Mouse (Mus musculus): ENCODE data around the gene Pik3cd. TPM values are rescaled to one million over a fixed set of nuclear protein-coding genes. Genes with fewer than 3 reads are reported as not detected.
A peak's percentile ranks its signal among the peaks of the same experiment; 100 is the strongest.

Gene Pik3cd
- polyA plus RNA-seq, 1 experiment = 1.4 TPM

DNA sequence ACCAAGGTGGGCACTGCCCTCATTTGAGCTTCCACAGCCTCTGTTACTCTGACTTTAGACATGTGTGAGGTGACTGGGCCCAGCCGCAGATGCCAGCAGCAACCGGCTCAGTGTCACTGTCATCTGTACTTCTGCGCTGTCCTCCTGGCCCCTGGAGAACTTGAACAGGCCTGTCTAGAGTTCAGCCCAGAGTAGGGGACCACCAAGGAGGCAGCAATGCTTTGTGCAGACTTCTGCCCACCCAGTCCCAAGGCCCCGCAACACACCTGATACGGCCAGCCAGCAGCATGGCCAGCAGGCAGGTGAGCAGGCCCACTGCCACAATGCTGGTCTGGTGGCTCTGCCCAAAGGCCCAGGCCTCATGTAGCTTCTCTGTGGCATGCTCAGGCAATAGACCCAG, 25.3 kb upstream of the Pik3cd start:
- H3K27me3 ChIP-seq (ENCODE audit: control insufficient read depth, insufficient read depth, insufficient read length) = no peaks in the 10 kb centered on the region
- H3K36me3 ChIP-seq (ENCODE audit: control insufficient read depth, insufficient read depth) = no peaks in the 10 kb centered on the region
- H3K4me3 ChIP-seq = no peak overlapping the region
- no peak for TF ChIP-seq USF1 (IDR thresholded peaks at IDR 0.05; ENCODE audit: low read depth)
- TF ChIP-seq MYOD1 (IDR thresholded peaks at IDR 0.05; ENCODE audit: control insufficient read depth in 1 of 3, insufficient read length in 2 of 3, low read depth in 2 of 3) = no peak
- no peak for TF ChIP-seq TCF3 (IDR thresholded peaks at IDR 0.05; ENCODE audit: insufficient read length, low read depth)
- TF ChIP-seq TCF12 (IDR thresholded peaks at IDR 0.05; ENCODE audit: insufficient read depth, poor library complexity, severe bottlenecking) = no peak
- TF ChIP-seq MAX (IDR thresholded peaks at IDR 0.05; ENCODE audit: low read depth) = no peak
- TF ChIP-seq POLR2AphosphoS2 (IDR thresholded peaks at IDR 0.05; ENCODE audit: insufficient read length, low read depth) = no peak
- TF ChIP-seq CEBPB (IDR thresholded peaks at IDR 0.05; ENCODE audit: insufficient read depth, poor library complexity, severe bottlenecking) = no peak
- no peak overlapping the region for H3K4me2 ChIP-seq (ENCODE audit: low read depth)
- no peaks in the 10 kb centered on the region for H3K79me2 ChIP-seq (ENCODE audit: control insufficient read depth, insufficient read depth)
- no peak overlapping the region for H3ac ChIP-seq (ENCODE audit: control insufficient read depth, insufficient read length)

DNA sequence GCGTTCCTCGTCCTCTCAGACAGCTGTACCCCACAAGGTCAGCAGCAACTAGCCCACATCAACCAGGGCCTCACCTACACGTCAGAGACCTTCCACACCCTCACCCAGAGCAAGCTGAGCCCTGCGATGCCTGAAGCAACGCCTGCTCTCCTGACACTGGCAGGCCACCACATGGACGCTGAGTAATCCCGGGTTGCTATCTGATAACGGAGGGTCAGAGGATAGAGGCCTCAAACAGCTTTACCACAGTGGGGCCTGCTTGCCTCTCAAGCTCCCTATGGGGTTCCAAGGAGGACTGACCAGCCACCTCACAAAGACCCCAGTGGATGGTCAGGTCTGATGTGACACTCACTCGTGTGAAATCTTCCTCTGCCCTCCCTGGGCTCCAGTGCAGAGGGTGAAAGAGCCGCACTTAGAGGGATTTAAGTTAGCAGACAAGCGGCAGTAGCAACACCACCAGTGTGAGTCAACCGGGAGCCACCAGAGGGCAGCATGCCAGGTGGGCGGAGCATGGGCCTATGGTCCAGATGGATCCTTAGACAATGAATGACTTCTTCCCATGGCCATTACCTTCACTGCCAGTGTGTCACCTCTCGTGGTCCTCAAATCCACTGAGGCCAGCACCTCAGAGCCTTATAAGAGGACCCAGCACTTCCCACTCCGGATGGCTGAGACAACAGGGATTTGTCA, 23.4 kb upstream of the Pik3cd start:
- no peak overlapping the region for H3K4me3 ChIP-seq
- no peak for TF ChIP-seq MYOG (IDR thresholded peaks at IDR 0.05; ENCODE audit: control insufficient read depth in 1 of 3, insufficient read depth in 1 of 3, insufficient read length in 2 of 3, low read depth in 2 of 3)
- TF ChIP-seq MYOD1 (IDR thresholded peaks at IDR 0.05; ENCODE audit: control insufficient read depth in 1 of 3, insufficient read length in 2 of 3, low read depth in 2 of 3) = peak in 1 of 3 experiments; percentile 17
- H3K79me2 ChIP-seq (ENCODE audit: control insufficient read depth, insufficient read depth) = no peaks in the 10 kb centered on the region
- no peak overlapping the region for H3ac ChIP-seq (ENCODE audit: control insufficient read depth, insufficient read length)
- peak overlapping the region; percentile 27 for H3K4me2 ChIP-seq (ENCODE audit: low read depth)
- no peaks in the 10 kb centered on the region for H3K36me3 ChIP-seq (ENCODE audit: control insufficient read depth, insufficient read depth)
- no peaks in the 10 kb centered on the region for H3K27me3 ChIP-seq (ENCODE audit: control insufficient read depth, insufficient read depth, insufficient read length)

DNA sequence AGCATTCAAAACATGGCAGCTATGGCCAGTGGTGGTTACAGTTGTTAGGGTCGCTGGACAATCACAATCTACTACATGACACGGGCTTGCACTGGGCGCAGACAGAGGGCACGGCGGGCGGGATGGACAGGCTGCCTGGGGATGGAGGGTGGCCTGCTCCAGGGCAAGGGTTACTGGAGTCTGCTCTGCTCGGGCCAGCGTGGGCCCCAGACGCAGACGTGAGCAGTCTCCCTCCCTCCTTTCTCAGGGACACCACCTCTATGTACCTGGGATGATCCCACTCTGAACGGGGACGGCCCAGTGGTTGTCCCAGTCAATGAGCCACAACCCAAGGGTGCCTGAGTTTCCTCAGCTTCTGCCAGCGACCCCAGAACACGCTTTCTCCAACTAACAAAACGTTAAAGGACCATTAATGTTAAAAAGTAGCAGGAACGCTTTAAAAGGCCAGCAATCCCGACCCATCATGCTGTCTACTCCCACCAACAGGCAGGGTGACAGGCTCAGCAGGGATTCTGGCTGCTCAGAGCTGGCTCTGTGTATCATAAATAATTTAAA, 22.6 kb upstream of the Pik3cd start:
- Histone ChIP-seq H3K27me3 (ENCODE audit: control insufficient read depth, insufficient read depth, insufficient read length) (no peaks in the 10 kb centered on the region), H3ac (ENCODE audit: control insufficient read depth, insufficient read length) (no peak overlapping the region), H3K4me3 (no peak overlapping the region), H3K79me2 (ENCODE audit: control insufficient read depth, insufficient read depth) (no peaks in the 10 kb centered on the region), H3K36me3 (ENCODE audit: control insufficient read depth, insufficient read depth) (no peaks in the 10 kb centered on the region), H3K4me2 (ENCODE audit: low read depth) (peak overlapping the region; percentile 27)
- no peak for TF ChIP-seq POLR2AphosphoS2 (IDR thresholded peaks at IDR 0.05; ENCODE audit: insufficient read length, low read depth)
- no peak for TF ChIP-seq MYOD1 (IDR thresholded peaks at IDR 0.05; ENCODE audit: control insufficient read depth in 1 of 3, insufficient read length in 2 of 3, low read depth in 2 of 3)

DNA sequence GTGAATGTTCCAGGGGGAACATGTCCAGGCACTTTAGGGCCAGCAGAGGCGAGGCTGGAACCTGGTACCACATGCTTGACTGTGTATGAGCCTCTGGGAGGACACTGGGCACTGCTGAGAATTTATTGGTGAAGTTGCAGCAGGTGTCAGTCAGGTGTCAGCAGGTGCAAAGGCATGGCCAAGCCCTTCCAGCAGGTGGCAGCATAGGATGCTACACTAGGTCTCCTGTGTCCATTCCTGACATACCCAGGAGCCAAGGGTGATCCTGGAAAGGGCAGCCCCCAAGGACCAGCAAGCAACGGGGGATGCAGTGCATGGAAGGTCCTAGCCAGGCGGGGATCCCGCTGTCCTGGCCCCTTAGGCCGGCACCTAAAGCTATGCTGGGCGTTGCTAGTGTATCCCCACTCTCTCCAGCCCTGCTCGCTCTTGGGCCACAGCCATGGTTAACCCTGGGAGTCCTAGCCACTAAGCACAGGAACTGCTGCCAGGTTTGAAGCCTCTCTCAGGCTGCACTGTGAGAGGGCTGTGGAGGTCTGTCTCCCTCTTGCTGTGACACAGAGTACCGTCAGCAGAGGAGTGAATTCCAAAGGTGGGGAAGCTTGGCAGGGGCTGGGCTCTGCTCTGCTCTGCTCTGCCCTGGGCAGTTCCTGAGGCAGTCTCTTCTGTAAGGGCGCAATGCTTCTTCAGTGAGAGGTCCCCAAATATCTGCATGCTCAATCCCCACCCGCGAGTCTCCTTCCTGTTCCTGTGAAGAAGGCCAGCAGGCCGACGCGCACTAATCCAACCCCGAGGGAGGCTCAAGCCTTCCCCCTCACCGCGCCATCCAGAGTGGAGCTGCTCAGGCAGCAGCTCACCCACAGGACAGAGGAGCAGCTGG, 21.7 kb upstream of the Pik3cd start:
- peak in 2 of 3 experiments; percentile 48 to 67 for TF ChIP-seq MYOD1 (IDR thresholded peaks at IDR 0.05; ENCODE audit: control insufficient read depth in 1 of 3, insufficient read length in 2 of 3, low read depth in 2 of 3)
- TF ChIP-seq MYOG (IDR thresholded peaks at IDR 0.05; ENCODE audit: control insufficient read depth in 1 of 3, insufficient read depth in 1 of 3, insufficient read length in 2 of 3, low read depth in 2 of 3) = peak in 1 of 3 experiments; percentile 41
- TF ChIP-seq CEBPB (IDR thresholded peaks at IDR 0.05; ENCODE audit: insufficient read depth, poor library complexity, severe bottlenecking) = no peak
- no peaks in the 10 kb centered on the region for H3K36me3 ChIP-seq (ENCODE audit: control insufficient read depth, insufficient read depth)

DNA sequence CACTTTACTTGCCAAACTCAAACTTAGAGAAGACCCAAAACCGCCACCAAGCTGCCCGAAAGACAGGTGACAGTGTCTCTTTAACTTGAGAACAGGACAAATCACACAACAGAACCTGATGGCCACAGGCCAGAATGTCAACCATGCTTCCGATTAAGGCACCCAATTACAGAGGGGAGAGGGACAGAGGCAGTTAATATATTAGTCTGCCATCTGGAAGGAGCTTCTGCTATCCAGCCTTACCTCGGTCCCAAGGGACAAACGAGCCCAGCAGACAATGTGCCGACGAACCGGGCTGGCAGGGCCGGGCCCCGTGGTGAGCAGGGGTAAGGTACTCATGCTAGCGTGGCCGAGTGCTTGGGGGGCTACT, 20.6 kb upstream of the Pik3cd start:
- Histone ChIP-seq H3K36me3 (ENCODE audit: control insufficient read depth, insufficient read depth) (no peaks in the 10 kb centered on the region), H3K4me3 (no peak overlapping the region), H3K27me3 (ENCODE audit: control insufficient read depth, insufficient read depth, insufficient read length) (no peaks in the 10 kb centered on the region), H3ac (ENCODE audit: control insufficient read depth, insufficient read length) (no peak overlapping the region), H3K4me2 (ENCODE audit: low read depth) (no peak overlapping the region), H3K79me2 (ENCODE audit: control insufficient read depth, insufficient read depth) (no peaks in the 10 kb centered on the region)
- no peak for TF ChIP-seq POLR2A (IDR thresholded peaks at IDR 0.05; ENCODE audit: insufficient read length, low read depth)
- TF ChIP-seq SRF (IDR thresholded peaks at IDR 0.05; ENCODE audit: control insufficient read depth, insufficient read length, low read depth) = no peak
- TF ChIP-seq CEBPB (IDR thresholded peaks at IDR 0.05; ENCODE audit: insufficient read depth, poor library complexity, severe bottlenecking) = no peak
- no peak for TF ChIP-seq USF1 (IDR thresholded peaks at IDR 0.05; ENCODE audit: low read depth)
- no peak for TF ChIP-seq MYOG (IDR thresholded peaks at IDR 0.05; ENCODE audit: control insufficient read depth in 1 of 3, insufficient read depth in 1 of 3, insufficient read length in 2 of 3, low read depth in 2 of 3)

More for the DNA sequence above, 21.7 kb upstream of the Pik3cd start:
- Histone ChIP-seq H3K27me3 (ENCODE audit: control insufficient read depth, insufficient read depth, insufficient read length) (no peaks in the 10 kb centered on the region), H3K4me2 (ENCODE audit: low read depth) (no peak overlapping the region), H3K79me2 (ENCODE audit: control insufficient read depth, insufficient read depth) (no peaks in the 10 kb centered on the region), H3ac (ENCODE audit: control insufficient read depth, insufficient read length) (no peak overlapping the region), H3K4me3 (no peak overlapping the region)
